10 mouse cellular contexts compared by ENCODE assay signal in genomic region chr5:46445844-46446243, GRCm38 (mm10).
DNase-seq lines count a peak whose midpoint lies in the region; ATAC-seq lines count a peak whose summit lies in the region.
"Had no signal": no experiment of that assay in that cellular context is flagged by ENCODE, and none has a peak within 500 bp of the region (broad histone marks: within the 10 kb centered on the region; RNA-seq: fewer than 3 reads in every experiment).

No protein-coding gene starts in this region.

- peak overlapping the region; percentile 23; the same call in 1 of the 2 replicates for H3K9ac ChIP-seq in kidney, embryonic 16.5 days (replicated peaks; ENCODE audit: low read length)
- H3K9ac ChIP-seq in embryonic facial prominence, embryonic 11.5 days (replicated peaks; ENCODE audit: low read length) = no peak overlapping the region
- no peak overlapping the region for H3K9ac ChIP-seq in intestine, embryonic 15.5 days
- H3K9ac ChIP-seq in neural tube, embryonic 11.5 days (ENCODE audit: low read length) = no peak overlapping the region

- H3K4me3 ChIP-seq in kidney, embryonic 16.5 days (ENCODE audit: low read length) = no peak overlapping the region
- H3K4me3 ChIP-seq in embryonic facial prominence, embryonic 11.5 days (ENCODE audit: low read depth, low read length) = no peak overlapping the region
- H3K4me3 ChIP-seq in intestine, embryonic 15.5 days (replicated peaks) = no peak overlapping the region
- no peak overlapping the region for H3K4me3 ChIP-seq in neural tube, embryonic 11.5 days (ENCODE audit: low read depth, low read length)

- H3K27me3 ChIP-seq in kidney, embryonic 16.5 days (ENCODE audit: insufficient read depth, low read length) = no peaks in the 10 kb centered on the region
- H3K27me3 ChIP-seq in embryonic facial prominence, embryonic 11.5 days (ENCODE audit: control insufficient read depth, insufficient read depth, low read length) = no peaks in the 10 kb centered on the region
- no peaks in the 10 kb centered on the region for H3K27me3 ChIP-seq in intestine, embryonic 15.5 days (replicated peaks)
- H3K27me3 ChIP-seq in neural tube, embryonic 11.5 days (ENCODE audit: control insufficient read depth, insufficient read depth, low read length) = no peaks in the 10 kb centered on the region

- H3K4me1 ChIP-seq in kidney, embryonic 16.5 days (ENCODE audit: insufficient read depth, low read length) = peaks cover 14% of the 10 kb centered on the region
- H3K4me1 ChIP-seq in embryonic facial prominence, embryonic 11.5 days (ENCODE audit: control insufficient read depth, insufficient read depth, low read length) = no peaks in the 10 kb centered on the region
- H3K4me1 ChIP-seq in intestine, embryonic 15.5 days (replicated peaks) = no peaks in the 10 kb centered on the region
- no peaks in the 10 kb centered on the region for H3K4me1 ChIP-seq in neural tube, embryonic 11.5 days (ENCODE audit: control insufficient read depth, insufficient read depth, low read length)

- no peak for DNase-seq in kidney, adult 9 months
- peak; percentile 23 for DNase-seq in embryonic facial prominence, embryonic 11.5 days (ENCODE audit: low spot score)
- peak; percentile 14 for DNase-seq in neural tube, embryonic 11.5 days (ENCODE audit: low spot score)
- no peak for DNase-seq in right cerebral cortex, postnatal 10 days (ENCODE audit: low spot score in 2 of 2)
- no peak for DNase-seq in cerebellum, postnatal 36 days
- DNase-seq: cerebellum, adult 8-10 months; heart, postnatal 4 days; thymus, postnatal 25 days had no signal

- peak overlapping the region; percentile 34; the same call in 1 of the 2 replicates for H3K27ac ChIP-seq in kidney, embryonic 16.5 days (ENCODE audit: low read length)
- no peak overlapping the region for H3K27ac ChIP-seq in embryonic facial prominence, embryonic 11.5 days (replicated peaks; ENCODE audit: low read depth, low read length)
- no peak overlapping the region for H3K27ac ChIP-seq in intestine, embryonic 15.5 days
- H3K27ac ChIP-seq in neural tube, embryonic 11.5 days (ENCODE audit: low read depth, low read length) = no peak overlapping the region

- peak overlapping the region; percentile 24 for H3K4me2 ChIP-seq in kidney, embryonic 16.5 days (replicated peaks; ENCODE audit: low read depth, low read length)
- no peak overlapping the region for H3K4me2 ChIP-seq in embryonic facial prominence, embryonic 11.5 days (ENCODE audit: low read depth, low read length)
- no peak overlapping the region for H3K4me2 ChIP-seq in intestine, embryonic 15.5 days (replicated peaks)
- H3K4me2 ChIP-seq in neural tube, embryonic 11.5 days (ENCODE audit: low read depth) = no peak overlapping the region

- no peaks in the 10 kb centered on the region for H3K36me3 ChIP-seq in kidney, embryonic 16.5 days (ENCODE audit: insufficient read depth, low read length)
- H3K36me3 ChIP-seq in embryonic facial prominence, embryonic 11.5 days (replicated peaks; ENCODE audit: control insufficient read depth, insufficient read depth, low read depth, low read length) = no peaks in the 10 kb centered on the region
- no peaks in the 10 kb centered on the region for H3K36me3 ChIP-seq in intestine, embryonic 15.5 days
- no peaks in the 10 kb centered on the region for H3K36me3 ChIP-seq in neural tube, embryonic 11.5 days (ENCODE audit: control insufficient read depth, insufficient read depth, low read length)

- 18% methylated on average over 3 of the region's 3 CpGs for WGBS in kidney, embryonic 16.5 days
- WGBS in embryonic facial prominence, embryonic 11.5 days = 20% methylated on average over 3 of the region's 3 CpGs
- WGBS in intestine, embryonic 15.5 days = 28% methylated on average over 3 of the region's 3 CpGs
- 26% methylated on average over 3 of the region's 3 CpGs for WGBS in neural tube, embryonic 11.5 days

- peak; percentile 78; the same call in 1 of the 2 replicates for ATAC-seq in kidney, embryonic 16.5 days (ENCODE audit: low FRiP score, low TSS enrichment)
- peak; percentile 41; the same call in 1 of the 2 replicates for ATAC-seq in embryonic facial prominence, embryonic 11.5 days (replicated peaks; ENCODE audit: insufficient number of reproducible peaks, low FRiP score, low TSS enrichment, low read depth)
- ATAC-seq in intestine, embryonic 15.5 days = peak; percentile 66
- ATAC-seq in neural tube, embryonic 11.5 days (ENCODE audit: insufficient read depth, low FRiP score, low TSS enrichment) = 0 out of 2 replicates have a peak, but pooled peaks have one; percentile 29

- no peaks in the 10 kb centered on the region for H3K9me3 ChIP-seq in kidney, embryonic 16.5 days (ENCODE audit: low read length)
- H3K9me3 ChIP-seq in embryonic facial prominence, embryonic 11.5 days (replicated peaks; ENCODE audit: control insufficient read depth, low read length) = no peaks in the 10 kb centered on the region
- no peaks in the 10 kb centered on the region for H3K9me3 ChIP-seq in intestine, embryonic 15.5 days
- no peaks in the 10 kb centered on the region for H3K9me3 ChIP-seq in neural tube, embryonic 11.5 days (ENCODE audit: control insufficient read depth, low read length)

Comparison
In these comparisons a context has a peak if more than half of its experiments do, and no peak if none do; other contexts are left out.
1. DNase-seq: peak in embryonic facial prominence, embryonic 11.5 days (single experiment) and neural tube, embryonic 11.5 days (single experiment); none in kidney, adult 9 months (single experiment), right cerebral cortex, postnatal 10 days (0 of 2) and cerebellum, postnatal 36 days (0 of 2).
2. Peak in every context shown above with its lines, with median percentiles within 50 percentile points of each other: ATAC-seq.